Mouse (Mus musculus) cerebellum, adult 2 months (tissue): ENCODE results near the gene Fndc8.

Experiments used
- CTCF ChIP-seq: fragments of 200-500 bp; IDR thresholded peaks from 2 replicates; pipeline ENCODE4 v1.5.1; 2011; ENCODE audit warnings: low read depth, mild to moderate bottlenecking, control low read depth, low read length, moderate library complexity, borderline replicate concordance; ENCODE audit not compliant: insufficient read depth
- POLR2A ChIP-seq: fragments of 200-500 bp; IDR thresholded peaks from 2 replicates; pipeline ENCODE4 v1.6.1; 2011; ENCODE audit warnings: low read length, control low read depth, borderline replicate concordance; ENCODE audit not compliant: insufficient read depth

GRCm38 (mm10) chr11:82883180-82883579 is 8.7 kb upstream of the Fndc8 start:
- TF ChIP-seq POLR2A = no peak
- no peak for TF ChIP-seq CTCF
